Mouse (Mus musculus) thymus, adult 2 months (tissue): Measurements from ENCODE around the gene Gabrb1.

ENCODE experiments used
- CTCF ChIP-seq: fragments of 200-500 bp; IDR thresholded peaks from 2 replicates; pipeline ENCODE4 v1.5.1; 2012; ENCODE audit warnings: mild to moderate bottlenecking, control low read depth, low read length, moderate library complexity, borderline replicate concordance; ENCODE audit not compliant: control insufficient read depth, poor library complexity, insufficient read depth; ENCODE audit errors: extremely low read depth
- POLR2A ChIP-seq: fragments of 200-500 bp; IDR thresholded peaks from 2 replicates; pipeline ENCODE4 v1.6.1; 2012; ENCODE audit warnings: mild to moderate bottlenecking, low read length, control low read depth, moderate library complexity; ENCODE audit not compliant: control insufficient read depth, poor library complexity, insufficient read depth; ENCODE audit errors: extremely low read depth

- no peak for TF ChIP-seq POLR2A
- no peak for TF ChIP-seq CTCF
Observed at GRCm38 (mm10) chr5:72148679-72149078, 490.8 kb downstream of the Gabrb1 start.
